Mouse (Mus musculus) activated CD4-positive, CD25-positive, alpha-beta regulatory T cell (primary cell): ENCODE data around the gene Icam1. TPM values are rescaled to one million over a fixed set of nuclear protein-coding genes. Genes with fewer than 3 reads are reported as not detected.

Experiments
- polyA plus RNA-seq, 2 experiments: library from polyadenylated mRNA; unstranded; fragments of 100-300 nt; shearing (Covaris generic); gene quantifications; one replicate each; pipeline ENCODE4 v1.2.1; 2017

Icam1 gene
- polyA plus RNA-seq, result 100 to 1,000 TPM in 1 of 2 experiments, 10 to 100 TPM in 1; 79.0 to 136 TPM

DNA sequence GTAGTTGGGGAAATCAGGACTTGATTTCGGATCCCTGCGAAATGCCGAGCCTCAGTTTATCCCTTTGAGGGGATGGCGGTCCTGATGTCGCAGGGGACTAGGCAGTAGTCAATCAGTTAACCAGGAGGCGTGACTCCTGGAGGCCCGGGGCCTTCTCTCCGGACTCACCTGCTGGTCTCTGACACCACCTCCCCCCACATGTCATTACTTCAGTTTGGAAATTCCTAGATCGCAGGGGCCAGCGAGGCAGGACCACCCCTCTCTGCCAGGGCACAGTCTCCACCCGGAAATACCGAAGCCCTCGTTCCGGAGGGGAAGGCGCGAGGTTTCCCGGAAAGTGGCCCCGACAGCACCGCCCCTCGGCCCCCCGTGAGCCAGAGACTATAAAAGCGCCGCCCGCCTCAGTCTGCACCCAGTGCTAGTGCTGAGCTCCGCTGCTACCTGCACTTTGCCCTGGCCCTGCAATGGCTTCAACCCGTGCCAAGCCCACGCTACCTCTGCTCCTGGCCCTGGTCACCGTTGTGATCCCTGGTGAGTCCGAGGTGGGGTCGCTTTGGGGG is at the start of gene Icam1:
Icam1 (plus strand) TSS at position 415 of the 560 bp plus-strand sequence.

DNA sequence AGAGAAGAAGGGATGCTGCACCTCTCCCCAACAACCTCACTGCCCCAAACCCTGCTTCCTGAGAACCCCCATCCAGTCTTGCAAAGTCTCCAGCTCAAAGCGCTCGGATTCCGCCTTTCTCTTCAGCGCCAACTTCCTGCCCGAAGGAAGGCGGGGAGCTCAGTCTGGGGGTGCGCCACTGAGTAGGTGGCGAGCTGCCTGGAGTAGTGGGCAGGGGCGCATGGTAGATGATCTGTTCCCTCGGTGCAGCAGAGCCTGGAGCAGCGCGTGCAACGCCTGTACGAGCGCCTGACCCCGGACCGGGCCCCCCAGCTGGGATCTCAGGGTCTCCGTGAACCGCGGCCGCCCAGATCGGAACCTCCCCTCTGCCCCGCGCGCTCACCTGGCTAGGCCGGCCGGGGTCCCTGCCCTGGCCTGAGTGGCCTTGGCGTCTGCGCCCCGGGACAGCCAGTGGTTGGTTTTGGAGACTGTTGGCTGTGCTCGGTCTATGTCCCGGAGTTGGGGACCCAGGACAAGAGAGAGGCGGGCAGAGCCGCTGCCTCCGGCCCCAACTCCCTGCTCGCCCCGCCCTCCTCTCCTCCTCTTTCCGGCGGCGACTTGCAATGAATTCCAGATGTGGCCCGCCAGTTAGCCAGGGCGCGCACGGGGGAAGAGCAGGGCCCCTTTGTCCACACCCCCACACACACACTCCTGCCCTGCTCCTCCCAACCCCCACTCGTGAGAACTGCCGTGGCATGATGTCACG is 39.4 kb upstream of the Icam1 start, which contains the start of gene S1pr2:
S1pr2 (minus strand) TSS at position 566 of the 745 bp plus-strand sequence.

DNA sequence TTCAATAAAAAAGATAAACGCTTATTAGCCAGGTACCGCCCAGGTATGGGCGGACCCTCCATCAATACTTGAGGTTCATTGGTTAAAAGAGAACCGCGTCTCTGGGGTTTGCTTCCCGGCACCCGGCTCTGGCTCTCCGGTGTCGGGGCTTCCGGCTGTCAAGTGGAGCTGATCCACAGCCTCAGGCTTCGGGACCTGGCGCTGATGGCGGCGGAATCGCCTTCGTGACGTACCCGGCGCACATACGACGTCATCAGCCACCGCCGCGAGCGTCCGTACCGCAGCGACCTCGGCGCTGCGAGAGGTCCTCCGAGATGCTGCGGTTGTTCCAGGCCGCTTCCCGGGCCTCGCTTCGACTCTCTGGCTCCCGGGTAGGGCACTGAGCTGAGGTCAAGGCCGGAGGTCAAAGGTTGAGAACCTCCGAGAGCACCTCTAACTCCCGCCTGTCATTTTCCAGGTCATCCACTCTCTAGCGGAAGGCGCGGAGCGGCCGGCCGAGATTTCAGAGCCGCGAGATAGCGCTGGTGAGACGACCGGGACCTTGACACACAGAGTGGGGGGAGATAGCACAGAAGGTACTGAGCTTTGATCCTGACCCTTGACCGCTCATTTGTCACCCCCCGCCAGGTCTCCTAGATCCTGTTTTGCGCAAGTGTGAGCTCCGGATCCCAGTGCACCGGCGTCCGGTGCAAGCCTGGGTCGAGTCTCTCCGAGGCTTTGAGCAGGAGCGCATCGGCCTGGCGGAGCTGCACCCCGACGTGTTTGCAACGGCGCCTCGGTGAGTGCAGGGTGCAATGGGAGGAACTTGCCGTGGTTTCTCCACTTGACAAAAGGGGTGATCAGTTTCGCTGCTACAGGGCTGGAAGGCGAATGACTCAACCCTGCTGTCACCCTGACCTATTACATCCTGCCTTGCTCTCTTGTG is 12.9 kb upstream of the Icam1 start, which contains the start of gene Mrpl4:
Mrpl4 (plus strand) TSS at position 112 of the 925 bp plus-strand sequence.

DNA sequence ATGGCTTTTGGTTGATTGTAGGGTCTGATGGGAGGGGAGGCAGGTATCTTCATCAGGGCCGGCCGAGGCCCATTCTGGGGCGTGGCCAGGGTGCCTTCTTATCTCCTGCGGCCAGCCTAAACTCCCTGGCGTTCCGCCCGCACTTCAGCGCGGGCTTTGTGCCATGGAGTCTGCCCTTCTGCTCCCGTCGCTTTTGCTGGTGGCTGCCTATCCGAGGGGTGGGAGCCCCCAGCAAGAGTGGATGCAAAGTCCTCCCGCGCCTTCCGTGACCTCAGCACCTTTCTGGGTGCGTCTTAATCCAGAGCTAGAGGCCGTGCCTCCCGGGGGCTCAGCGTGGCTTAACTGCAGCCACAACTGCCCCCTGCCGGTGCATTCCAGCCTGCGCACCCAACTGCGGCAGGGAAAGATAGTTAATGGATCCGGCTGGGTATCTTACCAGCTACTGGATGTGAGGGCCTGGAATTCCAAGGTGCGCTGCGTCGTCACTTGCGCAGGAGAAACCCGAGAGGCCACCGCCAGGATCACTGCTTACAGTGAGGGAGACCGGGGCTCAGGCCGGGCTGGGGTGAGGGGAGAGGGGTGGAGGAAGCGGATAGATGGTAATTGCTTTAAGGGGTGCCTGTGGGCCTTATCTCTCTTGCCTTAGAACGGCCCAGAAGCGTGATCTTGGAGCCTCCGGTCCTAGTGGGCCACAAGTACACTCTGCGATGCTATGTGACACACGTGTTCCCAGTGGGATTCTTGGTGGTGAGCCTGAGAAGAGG is 13.7 kb downstream of the Icam1 start, which contains the start of gene Icam4:
Icam4 (plus strand) TSS at position 83 of the 764 bp plus-strand sequence.

DNA sequence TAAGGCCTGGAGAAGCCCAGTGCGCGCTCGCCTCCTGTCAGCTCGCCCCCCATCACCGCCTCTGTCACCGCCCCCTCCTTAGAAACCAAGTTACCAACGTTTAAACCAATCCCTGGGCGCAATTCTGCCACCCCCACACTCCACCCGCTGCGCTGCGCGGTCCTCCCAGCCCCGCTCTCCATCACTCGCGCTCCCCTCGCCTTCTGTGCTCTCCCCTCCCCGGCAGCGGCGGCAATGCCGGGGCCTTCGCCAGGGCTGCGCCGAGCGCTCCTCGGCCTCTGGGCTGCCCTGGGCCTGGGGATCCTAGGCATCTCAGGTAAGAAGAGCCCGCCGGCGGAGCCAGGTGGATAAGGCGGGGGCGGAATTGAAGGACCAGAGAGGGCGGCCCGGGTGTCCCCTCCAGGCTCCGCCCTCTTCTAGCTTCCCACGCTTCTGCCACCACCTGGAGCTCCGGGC is 16.1 kb downstream of the Icam1 start, which contains the start of gene Icam5:
Icam5 (plus strand) TSS at position 178 of the 456 bp plus-strand sequence.

DNA sequence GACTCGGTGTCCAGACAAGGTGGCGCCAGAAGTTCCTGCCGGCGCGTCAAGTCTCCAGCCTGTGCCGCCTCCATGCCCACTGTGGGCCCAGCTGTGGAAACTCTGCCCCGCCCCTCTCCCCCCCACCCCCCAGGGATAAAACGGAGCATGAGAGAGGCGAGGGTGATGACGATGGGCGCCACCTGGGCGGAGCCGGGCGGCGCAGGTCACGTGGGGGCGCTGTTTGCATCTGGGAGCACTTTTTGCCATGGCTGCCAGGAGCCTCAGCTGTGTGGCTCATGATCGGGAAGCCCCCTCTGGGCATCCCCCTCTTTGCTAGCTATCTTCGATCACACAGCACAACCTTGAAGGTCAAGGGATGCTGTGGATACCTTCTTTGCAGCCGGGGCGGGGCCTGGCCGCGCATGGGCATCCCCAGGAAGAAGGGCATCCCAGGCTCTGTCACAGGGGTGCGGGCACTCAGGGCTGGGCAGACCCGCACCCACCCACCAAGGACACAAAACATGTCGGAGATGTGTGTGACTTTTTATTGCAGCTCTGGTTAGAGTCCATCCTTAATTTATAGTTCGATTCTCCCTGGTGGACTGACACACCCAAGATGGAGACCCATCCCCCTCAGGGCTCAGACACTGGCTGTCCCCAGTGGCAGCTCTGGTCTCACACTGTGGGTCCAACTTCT is 51.4 kb downstream of the Icam1 start, which contains the start of gene Zglp1:
Zglp1 (minus strand) TSS at position 88 of the 679 bp plus-strand sequence.

DNA sequence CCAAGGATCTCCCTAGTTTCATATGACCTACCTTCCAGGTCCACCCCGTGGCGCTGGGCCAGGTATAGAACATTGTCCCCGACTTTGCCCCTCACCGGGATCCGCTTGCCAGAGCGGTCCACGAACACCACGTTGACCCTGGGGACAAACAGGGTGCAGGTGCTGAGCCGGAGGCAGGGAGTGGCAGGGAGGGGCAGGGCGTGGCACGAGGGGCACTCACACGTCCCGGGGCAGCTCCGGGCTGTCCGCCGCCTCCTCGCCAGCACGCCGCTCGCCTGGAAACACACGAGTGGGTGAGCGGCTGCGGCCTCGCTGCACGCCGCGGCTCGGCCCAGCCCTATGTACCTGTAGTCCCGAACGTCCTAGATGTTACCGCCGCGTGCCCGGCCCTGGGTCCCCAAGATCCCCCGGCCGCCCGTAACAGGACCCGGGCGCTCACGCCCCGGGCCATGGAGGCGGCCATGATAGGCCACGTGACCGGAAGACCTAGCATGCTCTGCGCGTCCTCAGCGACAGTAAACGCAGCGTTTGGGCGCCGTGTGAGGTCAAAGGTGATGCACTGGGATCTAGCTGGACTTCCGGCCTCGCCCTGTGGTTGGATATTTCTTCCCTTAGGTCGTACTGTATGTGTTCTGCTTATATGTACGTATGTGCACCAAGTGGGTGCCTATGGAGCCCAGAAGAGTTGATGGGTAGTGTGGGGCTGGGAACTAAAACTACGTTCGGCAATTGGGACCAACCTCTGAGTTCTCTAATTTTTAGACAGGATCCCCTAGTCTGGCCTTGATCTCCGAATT is 57.5 kb downstream of the Icam1 start, which contains the start of the genes Gm49373 and Fdx1l:
Gm49373 (minus strand) TSS at position 53 of the 797 bp plus-strand sequence.
Fdx1l (minus strand) TSS at position 571 of the 797 bp plus-strand sequence.

Other genes starting within 250 kb of the Icam1 start
- gene Col5a3, start 200.9 kb upstream of the Icam1 start, polyA plus RNA-seq, result under 1 TPM in 1 of 2 experiments, not detected in 1; 0.05 TPM
- gene Rdh8, start 197.5 kb upstream of the Icam1 start, polyA plus RNA-seq, result not detected
- gene A230050P20Rik, start 147.3 kb upstream of the Icam1 start, polyA plus RNA-seq, result 10 to 100 TPM; 41.6 to 48.0 TPM
- 1 to 10 TPM; 1.7 to 3.3 TPM for gene Angptl6, start 136.3 kb upstream of the Icam1 start, polyA plus RNA-seq
- gene Ppan, start 127.8 kb upstream of the Icam1 start, polyA plus RNA-seq, result 10 to 100 TPM; 51.5 to 79.7 TPM
- gene Eif3g, start 117.4 kb upstream of the Icam1 start, polyA plus RNA-seq, result 100 to 1,000 TPM; 206 to 307 TPM
- 10 to 100 TPM; 40.3 to 87.6 TPM for gene Dnmt1, start 56.1 kb upstream of the Icam1 start, polyA plus RNA-seq
- 10 to 100 TPM in 1 of 2 experiments, 1 to 10 TPM in 1; 8.7 to 17.8 TPM for gene S1pr2, start 39.2 kb upstream of the Icam1 start, polyA plus RNA-seq
- 100 to 1,000 TPM; 128 to 147 TPM for gene Mrpl4, start 13.2 kb upstream of the Icam1 start, polyA plus RNA-seq
- under 1 TPM; 0.69 to 0.85 TPM for gene Icam4, start 13.4 kb downstream of the Icam1 start, polyA plus RNA-seq
- gene Icam5, start 16.1 kb downstream of the Icam1 start, polyA plus RNA-seq, result 1 to 10 TPM; 1.3 to 2.1 TPM
- gene Zglp1, start 51.1 kb downstream of the Icam1 start, polyA plus RNA-seq, result under 1 TPM in 1 of 2 experiments, not detected in 1; 0.47 TPM
- gene Gm49373, start 57.1 kb downstream of the Icam1 start, polyA plus RNA-seq, result under 1 TPM; 0.21 to 0.48 TPM
- gene Fdx1l, start 57.6 kb downstream of the Icam1 start, polyA plus RNA-seq, result 10 to 100 TPM; 22.0 to 35.0 TPM
- gene Gm38431, start 76.0 kb downstream of the Icam1 start, polyA plus RNA-seq, result 1 to 10 TPM in 1 of 2 experiments, under 1 TPM in 1; 0.77 to 2.0 TPM
- gene Raver1, start 76.0 kb downstream of the Icam1 start, polyA plus RNA-seq, result 10 to 100 TPM; 53.8 to 73.2 TPM
- gene Tyk2, start 115.3 kb downstream of the Icam1 start, polyA plus RNA-seq, result 10 to 100 TPM; 38.3 to 73.3 TPM
- gene Cdc37, start 134.0 kb downstream of the Icam1 start, polyA plus RNA-seq, result 100 to 1,000 TPM; 257 to 310 TPM
- 1 to 10 TPM in 1 of 2 experiments, under 1 TPM in 1; 0.45 to 3.7 TPM for gene Pde4a, start 149.7 kb downstream of the Icam1 start, polyA plus RNA-seq
- 10 to 100 TPM; 51.6 to 55.5 TPM for gene Keap1, start 223.4 kb downstream of the Icam1 start, polyA plus RNA-seq
- under 1 TPM in 1 of 2 experiments, not detected in 1; 0.06 TPM for gene S1pr5, start 232.5 kb downstream of the Icam1 start, polyA plus RNA-seq
- gene Atg4d, start 249.3 kb downstream of the Icam1 start, polyA plus RNA-seq, result 10 to 100 TPM; 52.8 to 60.8 TPM